In the genomic region with DNA sequence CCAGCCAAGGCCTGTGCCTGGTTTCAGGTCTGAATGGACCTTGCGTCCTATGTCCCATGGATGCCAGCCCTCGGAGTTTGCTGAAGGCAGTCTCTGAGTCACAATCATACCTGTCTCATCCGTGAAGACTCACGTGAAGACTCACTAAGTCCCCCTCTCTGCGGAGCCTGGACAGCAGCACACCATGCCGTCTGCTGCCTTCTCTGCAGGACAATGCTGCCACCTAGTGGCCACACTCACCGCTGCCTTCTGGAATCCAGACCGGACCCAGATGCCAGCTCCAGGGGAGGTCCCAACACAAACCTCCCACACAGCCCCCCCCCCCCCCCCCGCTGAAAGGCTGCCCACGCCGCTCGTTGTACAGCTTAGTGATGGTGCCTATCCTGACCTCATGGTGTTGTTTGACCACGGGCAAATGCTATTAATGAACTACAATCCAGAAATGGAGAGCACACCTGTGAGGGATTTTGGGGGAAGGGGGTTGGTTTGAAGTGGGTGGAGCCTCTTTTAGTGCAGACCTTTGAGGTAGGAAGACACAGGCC, we compare ENCODE assay signal across 8 mouse cellular contexts. TPM values are rescaled to one million over a fixed set of nuclear protein-coding genes. Genes with fewer than 3 reads are reported as not detected.
DNase-seq lines count a peak whose midpoint lies in the region; ATAC-seq and TF ChIP-seq lines count a peak whose summit lies in the region.

No protein-coding gene starts in this region.

- no peak overlapping the region for H3K9ac ChIP-seq in liver, embryonic 12.5 days

- WGBS in liver, embryonic 12.5 days (ENCODE audit: insufficient replicate concordance), result 2% methylated on average over 13 of the region's 13 CpGs
- WGBS in embryonic facial prominence, embryonic 10.5 days, result 1% methylated on average over 13 of the region's 13 CpGs
- 2% methylated on average over 13 of the region's 13 CpGs for WGBS in kidney, adult 2 months
- 3% methylated on average over 13 of the region's 13 CpGs for WGBS in limb, embryonic 10.5 days

- no peak overlapping the region for H3K4me2 ChIP-seq in liver, embryonic 12.5 days

- H3K4me3 ChIP-seq in liver, embryonic 12.5 days, result no peak overlapping the region
- H3K4me3 ChIP-seq in embryonic facial prominence, embryonic 10.5 days, result no peak overlapping the region
- H3K4me3 ChIP-seq in kidney, adult 2 months (ENCODE audit: insufficient read depth, low read depth, low read length), result no peak overlapping the region
- no peak overlapping the region for H3K4me3 ChIP-seq in limb, embryonic 10.5 days

- peak; percentile 94 for TF ChIP-seq CTCF in kidney, adult 2 months (conservative IDR thresholded peaks at IDR 0.05; ENCODE audit: insufficient read depth, insufficient read length, low read depth, low read length)

- H3K4me1 ChIP-seq in liver, embryonic 12.5 days, result no peaks in the 10 kb centered on the region
- no peaks in the 10 kb centered on the region for H3K4me1 ChIP-seq in embryonic facial prominence, embryonic 10.5 days
- no peaks in the 10 kb centered on the region for H3K4me1 ChIP-seq in kidney, adult 2 months (ENCODE audit: control insufficient read depth, insufficient read depth, low read length)
- peaks cover 3% of the 10 kb centered on the region; the same call in 1 of the 2 replicates for H3K4me1 ChIP-seq in limb, embryonic 10.5 days

- H3K9me3 ChIP-seq in liver, embryonic 12.5 days (replicated peaks), result no peaks in the 10 kb centered on the region
- H3K9me3 ChIP-seq in embryonic facial prominence, embryonic 10.5 days, result no peaks in the 10 kb centered on the region
- H3K9me3 ChIP-seq in limb, embryonic 10.5 days (replicated peaks), result no peaks in the 10 kb centered on the region

- DNase-seq in liver, result peak; percentile 82
- peak; percentile 90 for DNase-seq in embryonic facial prominence, embryonic 10.5 days (ENCODE audit: low spot score)
- DNase-seq in gastrocnemius, postnatal 4 days (ENCODE audit: low spot score in 2 of 2), result peak; percentile 80 to 85
- peak; percentile 71 for DNase-seq in kidney, adult 2 months
- DNase-seq in limb, embryonic 10.5 days (ENCODE audit: low spot score), result peak; percentile 96
- peak; percentile 85 for DNase-seq in naive thymus-derived CD4-positive, alpha-beta T cell, adult 2 months (ENCODE audit: low read depth)
- peak; percentile 54 to 63 for DNase-seq in spleen, postnatal 36 days (ENCODE audit: low spot score in 2 of 2)

- no peak overlapping the region for H3K27ac ChIP-seq in liver, embryonic 12.5 days
- no peak overlapping the region for H3K27ac ChIP-seq in embryonic facial prominence, embryonic 10.5 days (replicated peaks)
- no peak overlapping the region for H3K27ac ChIP-seq in kidney, adult 2 months (ENCODE audit: insufficient read depth, low read depth, low read length)
- no peak overlapping the region for H3K27ac ChIP-seq in limb, embryonic 10.5 days

- no peak for ATAC-seq in liver, embryonic 12.5 days

- no peaks in the 10 kb centered on the region for H3K36me3 ChIP-seq in liver, embryonic 12.5 days
- no peaks in the 10 kb centered on the region for H3K36me3 ChIP-seq in embryonic facial prominence, embryonic 10.5 days (replicated peaks)
- no peaks in the 10 kb centered on the region for H3K36me3 ChIP-seq in kidney, adult 2 months (ENCODE audit: control insufficient read depth, insufficient read depth, low read length)
- no peaks in the 10 kb centered on the region for H3K36me3 ChIP-seq in limb, embryonic 10.5 days

- H3K27me3 ChIP-seq in liver, embryonic 12.5 days (replicated peaks), result peaks cover 37% of the 10 kb centered on the region
- peaks cover 49% of the 10 kb centered on the region for H3K27me3 ChIP-seq in embryonic facial prominence, embryonic 10.5 days (replicated peaks; ENCODE audit: low read depth, poor library complexity, severe bottlenecking)
- 0 out of 2 replicates have a peak, but pooled peaks cover 1% of the 10 kb centered on the region for H3K27me3 ChIP-seq in kidney, adult 2 months (replicated peaks; ENCODE audit: control insufficient read depth, insufficient read depth, low read length)
- H3K27me3 ChIP-seq in limb, embryonic 10.5 days (ENCODE audit: low read depth, poor library complexity, severe bottlenecking), result peaks cover 60% of the 10 kb centered on the region

- TF ChIP-seq POLR2A in kidney, adult 2 months (IDR thresholded peaks at IDR 0.05; ENCODE audit: low read depth, low read length), result no peak

RNA-seq across cellular contexts. Expression of gene Pax7, which starts 25.4 kb away (rescaled TPM):
- polyA plus RNA-seq in liver, embryonic 12.5 days (2016; fragmentation: Nextera tagmentation; extraction: Ambion mirVana), result 0.07 TPM in 1 of 2 replicates, not detected in the other
- polyA plus RNA-seq in embryonic facial prominence, embryonic 10.5 days (2016; fragmentation: Nextera tagmentation; extraction: Ambion mirVana), result 1.5 and 2.6 TPM in 2 replicates
- total RNA-seq in gastrocnemius, postnatal 4 days (2021), result 10 to 100 TPM; 21.6 to 22.3 TPM
- polyA plus RNA-seq in kidney, adult 2 months (2012; rRNA removed), result 0.06 TPM in 1 of 2 replicates, not detected in the other
- 0.11 and 0.14 TPM in 2 replicates for polyA plus RNA-seq in limb, embryonic 10.5 days (2016; fragmentation: Nextera tagmentation; extraction: Ambion mirVana)
